Comparison of ENCODE assay signal across 10 mouse cellular contexts in genomic region chr3:30226928-30227370, GRCm38 (mm10).
DNase-seq lines count a peak whose midpoint lies in the region; ATAC-seq lines count a peak whose summit lies in the region.
"Had no signal": no experiment of that assay in that cellular context is flagged by ENCODE, and none has a peak within 500 bp of the region (broad histone marks: within the 10 kb centered on the region; RNA-seq: fewer than 3 reads in every experiment).

No protein-coding gene starts in this region.

- H3K4me3 ChIP-seq in intestine, embryonic 16.5 days (ENCODE audit: low read length) = no peak overlapping the region
- H3K4me3 ChIP-seq: myocyte had no signal

- peak; percentile 42 for ATAC-seq in intestine, embryonic 16.5 days

- H3K9ac ChIP-seq in intestine, embryonic 16.5 days (ENCODE audit: low read depth, low read length) = no peak overlapping the region

- 65% methylated on average over 13 of the region's 13 CpGs for WGBS in intestine, embryonic 16.5 days

- H3K4me2 ChIP-seq in intestine, embryonic 16.5 days (ENCODE audit: low read depth, low read length) = no peak overlapping the region

- H3K27me3 ChIP-seq in intestine, embryonic 16.5 days (replicated peaks; ENCODE audit: control insufficient read depth, insufficient read depth, low read length) = no peaks in the 10 kb centered on the region

- no peaks in the 10 kb centered on the region for H3K36me3 ChIP-seq in intestine, embryonic 16.5 days (ENCODE audit: control insufficient read depth, insufficient read depth, low read length)

- no peaks in the 10 kb centered on the region for H3K9me3 ChIP-seq in intestine, embryonic 16.5 days (ENCODE audit: control insufficient read depth, low read length)

- no peak overlapping the region for H3K27ac ChIP-seq in intestine, embryonic 16.5 days (ENCODE audit: low read length)

- peak; percentile 13 for DNase-seq in NIH3T3 (ENCODE audit: low read depth)
- peak; percentile 76 for DNase-seq in embryo, embryonic 11 days
- peak; percentile 36 for DNase-seq in lung, postnatal 14 days
- no peak for DNase-seq in MN1 (ENCODE audit: low spot score)
- DNase-seq in cerebellum, adult 9-11 months = no peak
- no peak for DNase-seq in thymus, postnatal 0 days (ENCODE audit: low spot score)
- DNase-seq in left cerebral cortex, adult 18-20 months (ENCODE audit: low spot score in 2 of 2) = no peak
- DNase-seq: gastrocnemius, postnatal 36 days had no signal

- no peaks in the 10 kb centered on the region for H3K4me1 ChIP-seq in intestine, embryonic 16.5 days (ENCODE audit: control insufficient read depth, insufficient read depth, low read length)

Comparison
In these comparisons a context has a peak if more than half of its experiments do, and no peak if none do; other contexts are left out.
1. DNase-seq: peak in NIH3T3 (single experiment), embryo, embryonic 11 days (single experiment) and lung, postnatal 14 days (single experiment); none in MN1 (single experiment), cerebellum, adult 9-11 months (single experiment), thymus, postnatal 0 days (single experiment) and left cerebral cortex, adult 18-20 months (0 of 2).